Mouse (Mus musculus): ENCODE data around the gene U2af2. TPM values are rescaled to one million over a fixed set of nuclear protein-coding genes. Genes with fewer than 3 reads are reported as not detected.
A peak's percentile ranks its signal among the peaks of the same experiment; 100 is the strongest.
"Not testable (repeated sequence)": the region's sequence is repeated elsewhere in the genome, so short reads cannot be mapped to it uniquely, and the experiment has no call there.

Gene U2af2
- polyA plus RNA-seq, 1 experiment: 150 TPM

GRCm38 (mm10) chr7:5073586-5073985 is 11.6 kb downstream of the U2af2 start:
- H3K4me1 ChIP-seq (ENCODE audit: control insufficient read depth, insufficient read depth, insufficient read length, low read length): no peaks in the 10 kb centered on the region
- TF ChIP-seq POLR2A (IDR thresholded peaks at IDR 0.05; ENCODE audit: low read depth, low read length) (no peak), CTCF (IDR thresholded peaks at IDR 0.05; ENCODE audit: extremely low read depth, insufficient read length, insufficient replicate concordance, low read depth, low read length) (no peak)
- H3K4me3 ChIP-seq (ENCODE audit: low read depth, low read length): no peak overlapping the region
- no peak overlapping the region for H3K27ac ChIP-seq (ENCODE audit: insufficient read depth, low read depth, low read length)
- WGBS: 29% methylated on average over 1 of the region's 1 CpGs
- no peaks in the 10 kb centered on the region for H3K27me3 ChIP-seq (ENCODE audit: control insufficient read depth, insufficient read depth, low read length)
- peaks cover 83% of the 10 kb centered on the region for H3K36me3 ChIP-seq (ENCODE audit: control insufficient read depth, insufficient read depth, low read length)

GRCm38 (mm10) chr7:5074984-5075383 is 13.0 kb downstream of the U2af2 start:
- H3K4me1 ChIP-seq (ENCODE audit: control insufficient read depth, insufficient read depth, insufficient read length, low read length): peaks cover 1% of the 10 kb centered on the region; the same call in 1 of the 2 replicates
- peaks cover 73% of the 10 kb centered on the region for H3K36me3 ChIP-seq (ENCODE audit: control insufficient read depth, insufficient read depth, low read length)
- H3K27me3 ChIP-seq (ENCODE audit: control insufficient read depth, insufficient read depth, low read length): no peaks in the 10 kb centered on the region
- no peak overlapping the region for H3K27ac ChIP-seq (ENCODE audit: insufficient read depth, low read depth, low read length)
- no peak overlapping the region for H3K4me3 ChIP-seq (ENCODE audit: low read depth, low read length)
- 89% methylated on average over 5 of the region's 5 CpGs for WGBS
- no peak for TF ChIP-seq POLR2A (IDR thresholded peaks at IDR 0.05; ENCODE audit: low read depth, low read length)
- no peak for TF ChIP-seq CTCF (IDR thresholded peaks at IDR 0.05; ENCODE audit: extremely low read depth, insufficient read length, insufficient replicate concordance, low read depth, low read length)

GRCm38 (mm10) chr7:5076931-5077330 is 15.0 kb downstream of the U2af2 start:
- Histone ChIP-seq H3K27ac (ENCODE audit: insufficient read depth, low read depth, low read length) (no peak overlapping the region), H3K4me1 (ENCODE audit: control insufficient read depth, insufficient read depth, insufficient read length, low read length) (peaks cover 1% of the 10 kb centered on the region; the same call in 1 of the 2 replicates), H3K36me3 (ENCODE audit: control insufficient read depth, insufficient read depth, low read length) (peaks cover 56% of the 10 kb centered on the region), H3K4me3 (ENCODE audit: low read depth, low read length) (no peak overlapping the region), H3K27me3 (ENCODE audit: control insufficient read depth, insufficient read depth, low read length) (no peaks in the 10 kb centered on the region)
- TF ChIP-seq CTCF (IDR thresholded peaks at IDR 0.05; ENCODE audit: extremely low read depth, insufficient read length, insufficient replicate concordance, low read depth, low read length) (no peak), POLR2A (IDR thresholded peaks at IDR 0.05; ENCODE audit: low read depth, low read length) (no peak)
- 59% methylated on average over 2 of the region's 2 CpGs for WGBS

- WGBS: 41% methylated on average over 10 of the region's 13 CpGs
Observed at GRCm38 (mm10) chr7:5079365-5080009, 17.5 kb downstream of the U2af2 start.

GRCm38 (mm10) chr7:5080010-5080751 is 18.2 kb downstream of the U2af2 start, which contains the start of gene Epn1:
Gene Epn1, plus strand, starts transcription at chr7:5080235.
- H3K27ac ChIP-seq (ENCODE audit: insufficient read depth, low read depth, low read length): peak within 1 kb of the TSS; percentile 87
- WGBS: under 1% methylated on average over 81 of the region's 81 CpGs
- peaks cover 20% of the 10 kb centered on the region for H3K4me1 ChIP-seq (ENCODE audit: control insufficient read depth, insufficient read depth, insufficient read length, low read length)
- H3K36me3 ChIP-seq (ENCODE audit: control insufficient read depth, insufficient read depth, low read length): peaks cover 40% of the 10 kb centered on the region
- peak within 1 kb of the TSS; percentile 91 for H3K4me3 ChIP-seq (ENCODE audit: low read depth, low read length)
- no peaks in the 10 kb centered on the region for H3K27me3 ChIP-seq (ENCODE audit: control insufficient read depth, insufficient read depth, low read length)
- TF ChIP-seq CTCF (IDR thresholded peaks at IDR 0.05; ENCODE audit: extremely low read depth, insufficient read length, insufficient replicate concordance, low read depth, low read length) (no peak), POLR2A (IDR thresholded peaks at IDR 0.05; ENCODE audit: low read depth, low read length) (0 out of 2 replicates have a peak, but pooled peaks have one; percentile 10)

More at GRCm38 (mm10) chr7:5079365-5080009, 17.5 kb downstream of the U2af2 start:
- Histone ChIP-seq H3K4me1 (ENCODE audit: control insufficient read depth, insufficient read depth, insufficient read length, low read length) (peaks cover 14% of the 10 kb centered on the region), H3K36me3 (ENCODE audit: control insufficient read depth, insufficient read depth, low read length) (peaks cover 40% of the 10 kb centered on the region), H3K4me3 (ENCODE audit: low read depth, low read length) (peak overlapping the region; percentile 91), H3K27ac (ENCODE audit: insufficient read depth, low read depth, low read length) (peak overlapping the region; percentile 77)
- H3K27me3 ChIP-seq (ENCODE audit: control insufficient read depth, insufficient read depth, low read length): not testable (repeated sequence)

GRCm38 (mm10) chr7:5080815-5081214 is 18.9 kb downstream of the U2af2 start:
- H3K4me3 ChIP-seq (ENCODE audit: low read depth, low read length): peak overlapping the region; percentile 91
- peaks cover 42% of the 10 kb centered on the region for H3K36me3 ChIP-seq (ENCODE audit: control insufficient read depth, insufficient read depth, low read length)
- H3K27ac ChIP-seq (ENCODE audit: insufficient read depth, low read depth, low read length): peak overlapping the region; percentile 87
- H3K4me1 ChIP-seq (ENCODE audit: control insufficient read depth, insufficient read depth, insufficient read length, low read length): peaks cover 24% of the 10 kb centered on the region
- TF ChIP-seq CTCF (IDR thresholded peaks at IDR 0.05; ENCODE audit: extremely low read depth, insufficient read length, insufficient replicate concordance, low read depth, low read length) (no peak), POLR2A (IDR thresholded peaks at IDR 0.05; ENCODE audit: low read depth, low read length) (no peak)
- no peaks in the 10 kb centered on the region for H3K27me3 ChIP-seq (ENCODE audit: control insufficient read depth, insufficient read depth, low read length)
- 2% methylated on average over 6 of the region's 6 CpGs for WGBS

GRCm38 (mm10) chr7:5081241-5081640 is 19.3 kb downstream of the U2af2 start:
- peak overlapping the region; percentile 88 for H3K27ac ChIP-seq (ENCODE audit: insufficient read depth, low read depth, low read length)
- 17% methylated on average over 6 of the region's 6 CpGs for WGBS
- H3K27me3 ChIP-seq (ENCODE audit: control insufficient read depth, insufficient read depth, low read length): no peaks in the 10 kb centered on the region
- peaks cover 42% of the 10 kb centered on the region for H3K36me3 ChIP-seq (ENCODE audit: control insufficient read depth, insufficient read depth, low read length)
- no peak for TF ChIP-seq CTCF (IDR thresholded peaks at IDR 0.05; ENCODE audit: extremely low read depth, insufficient read length, insufficient replicate concordance, low read depth, low read length)
- TF ChIP-seq POLR2A (IDR thresholded peaks at IDR 0.05; ENCODE audit: low read depth, low read length): no peak
- peaks cover 26% of the 10 kb centered on the region for H3K4me1 ChIP-seq (ENCODE audit: control insufficient read depth, insufficient read depth, insufficient read length, low read length)
- H3K4me3 ChIP-seq (ENCODE audit: low read depth, low read length): peak overlapping the region; percentile 54

Data from small intestine, adult 2 months (tissue).